Mouse (Mus musculus): Measurements from ENCODE around the gene Ror1.
A peak's percentile ranks its signal among the peaks of the same experiment; 100 is the strongest.

Ror1 gene

DNA sequence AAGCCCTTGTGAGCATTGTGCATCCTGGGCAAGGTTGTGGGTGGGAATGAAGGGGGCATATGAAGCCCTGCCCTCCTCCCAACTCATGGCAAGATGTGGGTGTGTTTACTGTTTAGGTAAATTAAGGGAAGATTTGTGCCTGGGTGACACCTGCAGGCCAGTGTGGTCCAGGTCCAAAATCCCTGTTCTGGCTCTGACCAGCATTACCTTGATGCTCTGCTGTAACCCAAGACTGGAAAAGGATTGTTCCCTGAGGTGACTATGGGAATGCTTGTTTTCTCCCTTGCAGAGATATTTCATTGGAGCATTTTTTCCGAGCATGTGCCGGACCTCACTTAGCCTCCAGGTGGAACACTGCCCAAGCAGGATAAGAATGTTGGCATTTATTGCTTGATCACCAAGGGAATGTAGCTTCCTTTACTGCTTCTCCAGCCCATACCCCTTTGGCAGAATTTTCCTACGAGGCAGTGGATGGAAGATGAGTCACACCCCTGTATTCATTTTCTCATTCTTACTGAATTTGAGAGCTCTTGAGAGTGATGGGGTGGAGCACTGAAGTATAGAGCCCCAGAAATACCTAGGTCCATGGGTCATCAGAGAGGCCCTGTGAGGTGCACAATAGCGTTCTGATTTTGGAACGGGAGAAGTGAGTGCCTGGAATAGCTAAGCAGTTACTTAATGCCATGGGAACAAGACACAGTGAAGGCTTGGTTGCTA lies 290.8 kb downstream of the Ror1 start:
- no peak for DNase-seq (ENCODE audit: low read depth, low spot score)

- DNase-seq (ENCODE audit: low read depth, low spot score), result no peak
Measured at GRCm38 (mm10) chr4:100390436-100390835, 294.8 kb downstream of the Ror1 start.

DNA sequence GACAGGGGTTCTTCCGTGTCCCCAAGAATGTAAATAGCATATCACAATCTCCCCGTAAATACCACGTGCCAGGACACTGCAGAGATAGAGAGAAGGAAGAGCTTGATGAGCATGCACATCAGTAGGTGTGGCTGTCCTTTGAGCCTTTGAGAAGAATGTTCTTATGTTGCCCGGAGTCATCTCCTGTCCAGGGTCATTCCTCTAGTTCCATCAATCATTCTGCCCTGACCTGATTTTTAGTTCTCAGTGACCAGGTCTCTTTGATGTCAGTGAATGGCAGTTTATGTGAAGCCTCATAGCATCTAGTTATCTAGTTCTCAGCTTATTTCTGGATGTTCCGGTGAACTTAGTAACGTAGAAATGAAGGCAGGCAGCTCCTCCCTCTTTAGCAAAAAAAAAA lies 295.4 kb downstream of the Ror1 start:
- DNase-seq (ENCODE audit: low read depth, low spot score), result no peak

DNA sequence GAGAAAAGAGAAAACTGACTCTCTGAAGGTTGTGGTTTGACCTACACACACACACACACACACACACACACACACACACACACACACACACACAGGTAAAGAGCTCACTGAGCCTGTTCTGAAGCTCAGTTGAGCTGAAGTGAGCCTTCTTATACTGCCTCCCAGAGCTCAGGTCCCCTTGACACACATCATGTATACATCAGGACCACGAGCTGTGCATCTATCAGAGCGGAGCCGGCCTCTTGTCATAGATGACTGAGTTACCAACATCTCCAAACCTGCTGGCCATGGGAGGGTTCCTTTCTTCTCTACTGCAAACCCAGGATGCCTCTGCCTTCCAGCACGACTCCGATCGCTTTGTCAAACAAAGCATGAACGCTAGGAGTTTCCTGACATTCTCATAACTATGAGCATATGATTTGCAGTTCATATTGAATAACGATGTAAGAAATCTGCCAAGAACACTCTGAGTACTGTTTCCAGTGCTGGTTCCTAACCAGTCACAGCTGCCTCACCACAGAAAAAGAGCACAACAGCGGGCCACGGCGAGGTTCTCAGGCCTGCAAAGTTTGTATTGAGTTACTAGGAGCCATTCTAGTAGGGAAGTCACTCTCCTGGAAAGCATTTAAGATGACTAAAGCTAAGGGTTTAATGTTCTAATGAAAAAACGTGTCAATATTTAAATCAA lies 297.9 kb downstream of the Ror1 start:
- DNase-seq (ENCODE audit: low read depth, low spot score), result no peak

DNA sequence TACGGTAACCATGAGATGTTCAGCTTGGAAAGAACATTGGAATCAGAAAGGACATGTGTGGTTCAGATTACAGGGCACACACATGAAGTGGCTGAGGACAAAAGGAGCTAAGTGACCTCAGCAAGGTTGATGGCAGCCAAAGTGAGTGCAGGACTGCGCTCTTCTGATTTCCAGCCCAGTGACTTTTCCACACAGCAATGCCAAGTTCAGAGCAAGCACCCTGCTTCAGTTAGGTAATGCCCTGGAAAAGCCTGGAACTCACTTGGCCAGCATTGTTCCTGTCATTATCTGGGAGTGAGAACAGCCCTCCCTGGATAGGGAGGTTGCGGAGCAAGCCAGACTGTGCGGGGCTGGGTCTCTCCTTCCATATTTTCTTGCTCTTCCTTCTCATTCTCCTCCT lies 299.8 kb downstream of the Ror1 start:
- DNase-seq (ENCODE audit: low read depth, low spot score), result no peak

GRCm38 (mm10) chr4:100398079-100398478 lies 302.5 kb downstream of the Ror1 start:
- DNase-seq (ENCODE audit: low read depth, low spot score), result no peak

GRCm38 (mm10) chr4:100401078-100401477 lies 305.5 kb downstream of the Ror1 start:
- DNase-seq (ENCODE audit: low read depth, low spot score), result no peak

DNA sequence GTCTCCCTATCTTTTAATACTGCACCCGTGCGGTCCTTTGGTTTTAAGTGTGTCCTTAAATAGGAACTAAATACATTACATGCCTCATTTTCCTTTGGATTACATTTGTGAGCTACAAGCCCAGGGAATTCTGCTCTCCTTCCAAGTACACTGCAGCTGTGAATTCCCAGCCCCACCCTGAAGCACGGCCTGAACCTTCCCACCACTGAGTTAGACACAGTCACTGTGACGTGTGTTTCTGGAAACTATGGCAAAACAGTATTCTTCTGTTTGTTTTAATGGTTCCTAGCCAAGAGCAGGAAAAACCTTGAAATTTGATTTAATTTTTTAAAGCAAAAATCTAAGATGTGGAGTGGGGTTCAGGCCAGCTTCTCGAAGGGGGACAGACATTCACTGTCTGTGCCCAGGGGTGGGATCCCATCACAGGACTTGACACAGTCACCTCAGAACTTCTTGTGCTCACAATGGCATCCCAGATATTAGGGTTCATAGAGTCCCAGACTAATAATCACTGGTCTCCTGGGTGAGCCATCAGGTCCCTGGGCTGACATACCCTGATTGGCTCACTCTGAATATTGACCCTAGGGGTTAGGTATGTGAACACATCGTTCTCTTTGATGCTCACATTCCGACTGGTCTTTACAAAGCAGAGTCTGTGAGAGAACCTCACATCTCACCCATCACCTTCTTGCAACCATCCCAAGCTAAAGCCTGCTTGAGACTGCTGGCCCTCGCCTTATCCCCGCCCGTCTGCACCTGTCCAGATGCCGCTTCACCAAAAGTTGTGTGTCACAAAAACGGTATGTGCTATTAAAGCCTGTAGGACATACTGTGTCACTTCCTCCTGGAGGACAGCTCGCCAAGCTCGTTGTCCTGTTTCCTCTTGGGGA lies 306.2 kb downstream of the Ror1 start:
- no peak for DNase-seq (ENCODE audit: low read depth, low spot score)

- DNase-seq (ENCODE audit: low read depth, low spot score), result peak; percentile 19
Measured at GRCm38 (mm10) chr4:100407261-100407874, 311.8 kb downstream of the Ror1 start.

DNA sequence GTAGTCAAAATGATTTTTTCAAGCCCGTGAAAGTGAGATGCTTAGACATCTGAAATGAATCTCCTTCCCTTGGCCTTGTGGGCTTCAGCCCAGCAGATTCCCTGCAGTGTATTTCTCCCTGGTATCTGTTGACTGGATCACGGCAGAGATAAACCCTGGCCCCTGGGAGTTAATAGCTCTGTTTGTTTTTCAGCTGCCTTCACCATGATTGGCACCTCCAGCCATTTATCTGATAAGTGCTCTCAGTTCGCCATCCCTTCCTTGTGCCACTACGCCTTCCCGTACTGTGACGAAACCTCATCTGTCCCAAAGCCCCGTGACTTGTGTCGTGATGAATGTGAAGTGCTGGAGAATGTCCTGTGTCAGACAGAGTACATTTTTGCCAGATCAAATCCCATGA lies 313.9 kb downstream of the Ror1 start:
- DNase-seq (ENCODE audit: low read depth, low spot score), result no peak

GRCm38 (mm10) chr4:100411841-100412539 lies 316.4 kb downstream of the Ror1 start:
- DNase-seq (ENCODE audit: low read depth, low spot score), result no peak

GRCm38 (mm10) chr4:100422756-100423155 lies 327.2 kb downstream of the Ror1 start:
- DNase-seq (ENCODE audit: low read depth, low spot score), result no peak

DNA sequence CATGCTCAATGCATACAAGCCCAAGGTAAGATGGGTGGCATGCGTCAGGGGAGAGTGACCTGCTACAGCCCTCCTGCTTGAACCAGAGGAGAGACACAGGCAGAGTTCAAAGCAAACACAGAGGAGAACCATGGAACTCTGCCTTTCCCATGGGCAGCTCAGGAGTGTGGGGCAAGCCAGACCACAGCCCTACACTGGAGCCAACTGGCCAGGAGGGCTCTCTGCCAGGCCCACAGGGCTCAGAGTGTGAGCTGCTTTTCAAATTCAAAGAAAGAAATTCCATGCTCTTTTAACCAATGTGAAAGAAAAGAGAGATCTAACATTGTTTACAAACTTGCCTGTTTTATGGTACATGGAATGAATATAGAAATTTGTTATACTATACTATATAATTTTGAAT lies 330.5 kb downstream of the Ror1 start:
- no peak for DNase-seq (ENCODE audit: low read depth, low spot score)

- DNase-seq (ENCODE audit: low read depth, low spot score), result no peak
Measured at GRCm38 (mm10) chr4:100429371-100429900, 333.8 kb downstream of the Ror1 start.

DNA sequence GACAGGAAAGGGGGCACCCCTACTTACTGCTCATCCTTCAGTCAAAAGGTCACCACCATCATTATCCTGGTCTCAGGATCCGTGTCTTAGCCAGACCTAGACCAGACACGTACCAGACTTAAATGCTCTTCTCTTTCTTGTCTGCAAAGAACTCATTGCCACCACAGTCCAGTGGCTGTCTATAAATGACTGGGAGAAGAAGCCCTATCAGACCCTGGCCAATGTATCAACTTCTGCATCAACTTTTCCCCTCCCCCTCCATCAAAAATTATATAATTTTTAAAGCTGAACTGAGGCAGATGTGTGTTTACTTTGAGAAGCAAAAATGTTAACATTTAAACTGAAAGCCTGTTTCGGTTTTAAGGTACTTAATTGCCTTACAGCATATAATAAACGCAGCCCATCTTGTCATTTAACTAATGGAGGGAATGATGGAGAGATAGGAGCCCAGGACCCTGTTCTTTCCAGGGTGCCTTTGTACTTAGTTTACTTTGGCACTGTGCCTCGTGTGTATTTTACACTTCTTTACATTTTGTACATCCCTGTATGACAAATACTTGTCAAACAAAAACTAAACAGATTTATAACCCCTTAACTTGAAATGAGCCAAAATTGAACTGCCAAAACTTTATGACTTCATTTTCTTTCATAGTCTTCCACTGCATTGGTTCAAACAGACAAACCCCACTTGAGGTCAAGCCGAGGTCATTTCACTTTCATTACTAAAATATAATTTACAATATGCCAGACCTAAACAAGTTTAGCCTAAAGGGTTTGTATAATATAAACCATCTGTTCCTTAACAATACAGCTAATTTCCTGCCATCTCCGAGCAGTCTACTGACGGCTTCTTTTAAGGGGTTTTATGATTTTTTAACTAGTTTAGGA lies 339.9 kb downstream of the Ror1 start:
- no peak for DNase-seq (ENCODE audit: low read depth, low spot score)

DNA sequence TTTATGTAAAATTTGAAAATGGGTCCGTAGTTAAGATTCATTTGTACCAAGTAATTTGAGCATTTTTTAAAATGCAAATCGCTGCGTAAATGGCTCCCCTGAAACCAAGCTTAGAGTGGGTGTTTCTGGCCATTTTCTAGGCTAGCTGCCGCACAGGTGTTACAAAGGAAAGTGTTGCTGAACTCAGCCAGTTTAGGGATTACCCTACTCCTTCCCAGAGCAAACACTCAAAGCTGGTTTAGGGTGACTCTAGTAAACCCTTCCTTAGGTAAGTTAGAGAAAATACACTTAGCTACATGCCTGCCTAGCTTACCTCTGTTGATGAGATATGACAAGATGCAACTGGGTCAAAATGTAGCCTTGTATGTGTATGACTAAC lies 340.6 kb downstream of the Ror1 start:
- DNase-seq (ENCODE audit: low read depth, low spot score), result no peak

DNA sequence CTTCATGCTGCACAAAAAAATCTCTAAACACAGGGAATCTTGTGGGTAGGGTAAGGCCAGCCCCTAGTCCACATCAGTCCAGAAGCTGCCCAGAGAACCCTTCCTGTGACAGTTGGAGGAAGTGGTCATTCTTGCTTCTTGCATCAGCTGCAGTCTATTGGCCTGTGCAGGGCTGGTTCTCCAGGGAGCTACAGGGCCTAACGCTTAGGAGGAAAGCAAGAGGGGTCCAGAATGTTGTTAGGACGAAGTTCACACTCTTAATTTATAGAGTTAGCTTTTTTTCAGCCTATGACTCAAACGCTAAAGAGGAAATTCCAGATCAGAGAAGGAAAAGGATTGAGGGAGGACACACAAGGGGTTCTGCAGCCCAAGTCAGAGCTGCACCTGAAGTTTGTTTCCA lies 351.3 kb downstream of the Ror1 start:
- no peak for DNase-seq (ENCODE audit: low read depth, low spot score)

GRCm38 (mm10) chr4:100462493-100463120 lies 367.0 kb downstream of the Ror1 start:
- DNase-seq (ENCODE audit: low read depth, low spot score), result no peak

DNA sequence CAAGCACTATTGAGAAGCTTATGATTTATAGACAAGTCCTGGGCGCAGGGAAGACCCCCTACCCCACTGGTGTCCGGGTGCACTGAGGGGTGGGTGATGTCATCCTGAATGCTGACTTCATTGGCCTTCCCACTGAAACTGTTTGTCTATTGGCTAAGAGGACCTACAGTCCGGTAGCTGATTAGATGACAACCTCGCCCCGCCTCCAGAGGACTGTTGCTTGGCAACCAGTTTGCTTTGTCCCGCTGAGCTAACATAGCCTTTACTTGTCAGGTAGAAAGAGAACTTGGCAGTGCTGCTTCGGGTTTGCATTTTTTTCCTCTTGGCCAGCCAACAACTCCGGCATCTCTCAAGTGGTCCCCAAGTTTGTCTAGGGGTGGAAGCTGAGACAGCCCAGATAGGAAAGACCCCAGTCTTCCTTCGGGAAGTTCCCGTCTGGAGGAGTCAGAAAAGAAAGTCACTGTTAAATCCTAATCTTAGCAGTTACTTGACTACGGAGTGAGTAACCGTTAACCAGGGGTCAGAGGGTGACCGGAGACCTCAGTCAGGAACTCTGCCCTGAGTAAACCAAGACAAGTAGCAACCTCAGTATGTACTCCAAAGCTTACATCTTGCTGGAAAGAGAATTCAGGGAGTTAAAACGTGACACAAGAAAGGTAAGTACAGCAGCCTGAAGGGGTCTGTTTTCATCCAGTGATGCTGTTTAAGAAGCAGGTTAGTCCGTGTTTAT lies 383.2 kb downstream of the Ror1 start, which contains the start of gene Ube2u:
Gene Ube2u (plus strand): TSS at position 258 of the 730 bp plus-strand sequence.
- no peak for DNase-seq (ENCODE audit: low read depth, low spot score)

All from CD4-positive helper T cell, adult 2 months (primary cell).